Mouse (Mus musculus) cerebellum, adult 2 months (tissue): ENCODE measurements around the gene Runx3. TPM values are rescaled to one million over a fixed set of nuclear protein-coding genes. Genes with fewer than 3 reads are reported as not detected.

ENCODE experiments used
- DNase-seq, 2 experiments: peaks; one replicate each; pipeline ENCODE4 v3.0.0; 2021
- H3K27ac ChIP-seq: fragments of 200-500 bp; 2 replicates; pipeline ENCODE4 v1.5.1; 2012; ENCODE audit warnings: low read length, control low read depth, inconsistent platforms; ENCODE audit not compliant: insufficient read depth
- H3K27me3 ChIP-seq: fragments of 200-500 bp; 2 replicates; pipeline ENCODE4 v1.6.1; 2012; ENCODE audit warnings: inconsistent platforms, mild to moderate bottlenecking, low read length, moderate library complexity; ENCODE audit not compliant: control insufficient read depth, insufficient read depth
- H3K4me1 ChIP-seq: fragments of 200-500 bp; 2 replicates; pipeline ENCODE4 v1.6.1; 2011; ENCODE audit warnings: low read length; ENCODE audit not compliant: control insufficient read depth, insufficient read depth
- H3K4me3 ChIP-seq: fragments of 200-500 bp; replicated peaks from 2 replicates; pipeline ENCODE3; 2011; ENCODE audit warnings: mild to moderate bottlenecking, low read depth, low read length, control low read depth; ENCODE audit not compliant: insufficient read depth
- CTCF ChIP-seq: fragments of 200-500 bp; IDR thresholded peaks from 2 replicates; pipeline ENCODE4 v1.5.1; 2011; ENCODE audit warnings: low read depth, mild to moderate bottlenecking, control low read depth, low read length, moderate library complexity, borderline replicate concordance; ENCODE audit not compliant: insufficient read depth
- POLR2A ChIP-seq: fragments of 200-500 bp; IDR thresholded peaks from 2 replicates; pipeline ENCODE4 v1.6.1; 2011; ENCODE audit warnings: low read length, control low read depth, borderline replicate concordance; ENCODE audit not compliant: insufficient read depth
- WGBS: fragments of 180-500 bp; shearing (Covaris S2); methylation state at CpG from one replicate; pipeline ENCODE4 v1.1.7; 2018; 5-methylcytosine and 5-hydroxymethylcytosine counted together
- polyA plus RNA-seq: library from polyadenylated mRNA; depleted of rRNA; stranded (reverse); fragments of >200 nt; gene quantifications from 2 replicates; pipeline ENCODE4 v1.2.3, GENCODE M21; 2012

Runx3 gene
- polyA plus RNA-seq, 1 experiment: not detected

GRCm38 (mm10) chr4:135102019-135102740 is 18.3 kb upstream of the Runx3 start:
- TF ChIP-seq CTCF: no peak
- Histone ChIP-seq H3K27me3 (no peaks in the 10 kb centered on the region), H3K27ac (no peak overlapping the region), H3K4me1 (no peaks in the 10 kb centered on the region), H3K4me3 (no peak overlapping the region)
- no peak for DNase-seq
- 83% methylated on average over 13 of the region's 13 CpGs for WGBS

GRCm38 (mm10) chr4:135102761-135103160 is 17.7 kb upstream of the Runx3 start:
- H3K27ac ChIP-seq: no peak overlapping the region
- 37% methylated on average over 4 of the region's 4 CpGs for WGBS
- no peaks in the 10 kb centered on the region for H3K4me1 ChIP-seq
- H3K27me3 ChIP-seq: no peaks in the 10 kb centered on the region
- no peak for TF ChIP-seq CTCF
- no peak for TF ChIP-seq POLR2A
- no peak overlapping the region for H3K4me3 ChIP-seq
- no peak for DNase-seq

GRCm38 (mm10) chr4:135103800-135104199 is 16.7 kb upstream of the Runx3 start:
- TF ChIP-seq POLR2A (no peak), CTCF (no peak)
- Histone ChIP-seq H3K27ac (no peak overlapping the region), H3K27me3 (no peaks in the 10 kb centered on the region), H3K4me1 (no peaks in the 10 kb centered on the region), H3K4me3 (no peak overlapping the region)
- 63% methylated on average over 5 of the region's 5 CpGs for WGBS
- no peak for DNase-seq

GRCm38 (mm10) chr4:135106968-135107367 is 13.5 kb upstream of the Runx3 start:
- TF ChIP-seq POLR2A (no peak), CTCF (no peak)
- WGBS: 58% methylated on average over 4 of the region's 4 CpGs
- no peak for DNase-seq
- Histone ChIP-seq H3K27me3 (no peaks in the 10 kb centered on the region), H3K4me1 (no peaks in the 10 kb centered on the region), H3K27ac (no peak overlapping the region), H3K4me3 (no peak overlapping the region)

- no peaks in the 10 kb centered on the region for H3K27me3 ChIP-seq
- H3K27ac ChIP-seq: no peak overlapping the region
- TF ChIP-seq POLR2A: no peak
- TF ChIP-seq CTCF: no peak
- H3K4me3 ChIP-seq: no peak overlapping the region
- 74% methylated on average over 3 of the region's 3 CpGs for whole genome bisulfite sequencing
- DNase-seq: no peak
- H3K4me1 ChIP-seq: no peaks in the 10 kb centered on the region
Observed at GRCm38 (mm10) chr4:135108666-135109065, 11.8 kb upstream of the Runx3 start.

DNA sequence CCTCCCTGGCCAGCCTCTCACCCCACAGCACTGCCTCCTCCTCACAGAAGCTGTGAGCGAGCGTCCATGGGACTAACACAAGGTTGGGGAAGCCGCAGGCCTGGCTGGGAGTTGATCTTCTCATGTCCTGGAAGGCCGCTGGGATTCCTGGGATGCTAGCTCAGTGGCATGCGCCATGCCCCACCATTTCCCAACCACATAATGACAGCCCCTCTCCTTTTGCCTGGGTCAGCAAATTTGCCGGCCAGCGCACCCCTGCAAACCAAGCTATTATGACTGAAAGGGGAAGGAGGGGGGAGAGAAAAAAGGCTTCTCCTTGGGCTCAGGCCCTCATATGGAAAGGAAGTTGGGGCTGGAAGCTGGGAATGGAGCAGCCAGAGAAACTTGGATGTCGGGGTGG is 6.8 kb upstream of the Runx3 start:
- 90% methylated on average over 8 of the region's 8 CpGs for WGBS
- Histone ChIP-seq H3K4me1 (no peaks in the 10 kb centered on the region), H3K27ac (no peak overlapping the region), H3K27me3 (no peaks in the 10 kb centered on the region), H3K4me3 (no peak overlapping the region)
- DNase-seq: no peak
- TF ChIP-seq CTCF (no peak), POLR2A (no peak)

- TF ChIP-seq CTCF (no peak), POLR2A (no peak)
- 89% methylated on average over 10 of the region's 10 CpGs for WGBS
- Histone ChIP-seq H3K27me3 (no peaks in the 10 kb centered on the region), H3K4me3 (no peak overlapping the region), H3K27ac (no peak overlapping the region), H3K4me1 (no peaks in the 10 kb centered on the region)
- no peak for DNase-seq
Observed at GRCm38 (mm10) chr4:135114301-135114700, 6.2 kb upstream of the Runx3 start.

- no peaks in the 10 kb centered on the region for H3K4me1 ChIP-seq
- H3K4me3 ChIP-seq: no peak overlapping the region
- no peak overlapping the region for H3K27ac ChIP-seq
- WGBS: 62% methylated on average over 14 of the region's 14 CpGs
- DNase-seq: no peak
- TF ChIP-seq POLR2A (no peak), CTCF (no peak)
- H3K27me3 ChIP-seq: no peaks in the 10 kb centered on the region
Observed at GRCm38 (mm10) chr4:135115426-135116170, 4.9 kb upstream of the Runx3 start.
